In genomic region chr10:94035658-94036374, GRCm38 (mm10) we compare ENCODE assay signal across 8 mouse cellular contexts. TPM values are rescaled to one million over a fixed set of nuclear protein-coding genes. Genes with fewer than 3 reads are reported as not detected.
A peak's percentile ranks its signal among the peaks of the same experiment; 100 is the strongest.
DNase-seq lines count a peak whose midpoint lies in the region; ATAC-seq and TF ChIP-seq lines count a peak whose summit lies in the region.

TSS of gene Vezt (minus strand) at chr10:94035817.
TSS of gene Fgd6 (plus strand) at chr10:94036001.

- H3K4me3 ChIP-seq in CH12.LX (replicated peaks in 1 of 3; ENCODE audit: low read depth in 2 of 3, low read length in 2 of 3, poor library complexity in 1 of 3), result peak within 1 kb of the TSS; percentile 88 to 93 (median 93)
- H3K4me3 ChIP-seq in forebrain, embryonic 11.5 days (ENCODE audit: low read depth, low read length), result peak within 1 kb of the TSS; percentile 83
- H3K4me3 ChIP-seq in heart, embryonic 16.5 days (ENCODE audit: low read length), result peak within 1 kb of the TSS; percentile 77
- peak within 1 kb of the TSS; percentile 72 for H3K4me3 ChIP-seq in liver, embryonic 15.5 days (replicated peaks)
- H3K4me3 ChIP-seq in neural tube, embryonic 12.5 days, result peak within 1 kb of the TSS; percentile 86

- H3K36me3 ChIP-seq in CH12.LX (replicated peaks in 1 of 2; ENCODE audit: control insufficient read depth in 1 of 2, insufficient read depth in 1 of 2, low read length in 1 of 2), result peaks cover 0 to 19% of the 10 kb centered on the region in 2 experiments
- no peaks in the 10 kb centered on the region for H3K36me3 ChIP-seq in forebrain, embryonic 11.5 days (ENCODE audit: control insufficient read depth, insufficient read depth, low read length)
- no peaks in the 10 kb centered on the region for H3K36me3 ChIP-seq in heart, embryonic 16.5 days (ENCODE audit: control insufficient read depth, insufficient read depth)
- H3K36me3 ChIP-seq in liver, embryonic 15.5 days (replicated peaks), result no peaks in the 10 kb centered on the region
- H3K36me3 ChIP-seq in neural tube, embryonic 12.5 days, result peaks cover under 1% of the 10 kb centered on the region; the same call in 1 of the 2 replicates

- peak; percentile 99 for DNase-seq in CH12.LX (ENCODE audit: extremely low read depth)
- peak; percentile 100 for DNase-seq in c-Kit-positive CD71-positive TER-119-negative erythroid progenitor cells, embryonic 14.5 days (ENCODE audit: low read depth)
- DNase-seq in forebrain, embryonic 11.5 days (ENCODE audit: low spot score), result peak; percentile 100
- peak; percentile 99 for DNase-seq in kidney, postnatal 36 days
- DNase-seq in telencephalon, adult 2 months (ENCODE audit: low read depth, low spot score), result peak; percentile 99

- H3K9ac ChIP-seq in CH12.LX (ENCODE audit: insufficient read depth, low read depth), result peak within 1 kb of the TSS; percentile 83
- H3K9ac ChIP-seq in forebrain, embryonic 11.5 days (ENCODE audit: low read length), result peak within 1 kb of the TSS; percentile 85
- H3K9ac ChIP-seq in heart, embryonic 16.5 days (ENCODE audit: low read length), result peak within 1 kb of the TSS; percentile 84
- peak within 1 kb of the TSS; percentile 87 for H3K9ac ChIP-seq in liver, embryonic 15.5 days
- peak within 1 kb of the TSS; percentile 87 for H3K9ac ChIP-seq in neural tube, embryonic 12.5 days

- H3K9me3 ChIP-seq in CH12.LX (replicated peaks; ENCODE audit: low read length), result no peaks in the 10 kb centered on the region
- H3K9me3 ChIP-seq in forebrain, embryonic 11.5 days (ENCODE audit: control insufficient read depth, low read length), result no peaks in the 10 kb centered on the region
- H3K9me3 ChIP-seq in heart, embryonic 16.5 days (replicated peaks; ENCODE audit: control insufficient read depth, low read length), result no peaks in the 10 kb centered on the region
- no peaks in the 10 kb centered on the region for H3K9me3 ChIP-seq in liver, embryonic 15.5 days (replicated peaks)
- H3K9me3 ChIP-seq in neural tube, embryonic 12.5 days, result no peaks in the 10 kb centered on the region

- in situ Hi-C loops in CH12.LX (cut with MboI; ENCODE audit: low pct_ligation_motif_present, low pct_unique_long_range_greater_than_20kb, low sequenced_read_pairs), result loop anchor here (5.0 kb wide), 1 partner anchor 71 kb away; no protein-coding TSS in a partner anchor

- peak; percentile 85 for TF ChIP-seq RAD21 in CH12.LX (IDR thresholded peaks at IDR 0.05; ENCODE audit: low read depth, low read length)

- H3K4me2 ChIP-seq in CH12.LX (ENCODE audit: insufficient read depth, low read depth, poor library complexity, severe bottlenecking), result peak within 1 kb of the TSS; percentile 57
- H3K4me2 ChIP-seq in forebrain, embryonic 11.5 days (ENCODE audit: low read depth, low read length, severe bottlenecking), result peak within 1 kb of the TSS; percentile 66
- H3K4me2 ChIP-seq in heart, embryonic 16.5 days (ENCODE audit: low read depth, low read length), result peak within 1 kb of the TSS; percentile 74
- H3K4me2 ChIP-seq in liver, embryonic 15.5 days, result peak within 1 kb of the TSS; percentile 87
- peak within 1 kb of the TSS; percentile 70 for H3K4me2 ChIP-seq in neural tube, embryonic 12.5 days (replicated peaks)

- TF ChIP-seq EP300 in CH12.LX (IDR thresholded peaks at IDR 0.05; ENCODE audit: low read length), result no peak

- H3K27ac ChIP-seq in CH12.LX (ENCODE audit: insufficient read depth, low read depth), result peak within 1 kb of the TSS; percentile 21; the same call in 1 of the 2 replicates
- 0 out of 2 replicates have a peak within 1 kb of the TSS, but pooled peaks have one; percentile 37 for H3K27ac ChIP-seq in forebrain, embryonic 11.5 days (ENCODE audit: low read depth, low read length)
- peak within 1 kb of the TSS; percentile 86 for H3K27ac ChIP-seq in heart, embryonic 16.5 days (ENCODE audit: low read length)
- peak within 1 kb of the TSS; percentile 84 for H3K27ac ChIP-seq in liver, embryonic 15.5 days (replicated peaks)
- H3K27ac ChIP-seq in neural tube, embryonic 12.5 days, result peak within 1 kb of the TSS; percentile 62; the same call in 1 of the 2 replicates

- TF ChIP-seq POLR2A in CH12.LX (IDR thresholded peaks at IDR 0.05; ENCODE audit: low read depth, low read length), result peak; percentile 61; the same call in 1 of the 2 replicates

- H3K4me1 ChIP-seq in CH12.LX (ENCODE audit: control insufficient read depth in 1 of 2, insufficient read depth in 2 of 2), result peaks cover 0 to 38% of the 10 kb centered on the region in 2 experiments; a peak in 3 of 4 replicates
- H3K4me1 ChIP-seq in forebrain, embryonic 11.5 days (replicated peaks; ENCODE audit: control insufficient read depth, insufficient read depth, low read length), result peaks cover 6% of the 10 kb centered on the region; the same call in 1 of the 2 replicates
- peaks cover 13% of the 10 kb centered on the region for H3K4me1 ChIP-seq in heart, embryonic 16.5 days (ENCODE audit: control insufficient read depth, insufficient read depth, low read length)
- H3K4me1 ChIP-seq in liver, embryonic 15.5 days (replicated peaks), result peaks cover 35% of the 10 kb centered on the region
- H3K4me1 ChIP-seq in neural tube, embryonic 12.5 days, result peaks cover 15% of the 10 kb centered on the region

- under 1% methylated on average over 75 of the region's 77 CpGs for WGBS in forebrain, embryonic 11.5 days
- WGBS in heart, embryonic 16.5 days, result under 1% methylated on average over 77 of the region's 77 CpGs
- 0% methylated on average over 71 of the region's 77 CpGs for whole genome bisulfite sequencing in liver, embryonic 15.5 days (ENCODE audit: insufficient replicate concordance)
- WGBS in neural tube, embryonic 12.5 days, result under 1% methylated on average over 77 of the region's 77 CpGs

- peaks cover 63% of the 10 kb centered on the region for H3K79me2 ChIP-seq in CH12.LX (replicated peaks; ENCODE audit: control insufficient read depth, extremely low read depth, insufficient read depth, poor library complexity, severe bottlenecking)

- peak in 1 of 2 experiments; percentile 89; a peak in 2 of 4 replicates for TF ChIP-seq CTCF in CH12.LX (conservative IDR thresholded peaks at IDR 0.05 in 1 of 2, IDR thresholded peaks at IDR 0.05 in 1 of 2; ENCODE audit: low read depth in 2 of 2, low read length in 2 of 2)

- ATAC-seq in forebrain, embryonic 11.5 days (replicated peaks; ENCODE audit: low FRiP score), result peak; percentile 99
- ATAC-seq in heart, embryonic 16.5 days (replicated peaks; ENCODE audit: extremely low read depth, insufficient read depth, low FRiP score), result peak; percentile 99
- ATAC-seq in liver, embryonic 15.5 days (ENCODE audit: insufficient read depth), result peak; percentile 96
- ATAC-seq in neural tube, embryonic 12.5 days (ENCODE audit: low FRiP score, low read depth), result peak; percentile 98

- H3K27me3 ChIP-seq in CH12.LX (replicated peaks), result no peaks in the 10 kb centered on the region
- H3K27me3 ChIP-seq in forebrain, embryonic 11.5 days (ENCODE audit: control insufficient read depth, insufficient read depth, low read length), result no peaks in the 10 kb centered on the region
- no peaks in the 10 kb centered on the region for H3K27me3 ChIP-seq in heart, embryonic 16.5 days (ENCODE audit: control insufficient read depth, insufficient read depth, low read length)
- no peaks in the 10 kb centered on the region for H3K27me3 ChIP-seq in liver, embryonic 15.5 days
- H3K27me3 ChIP-seq in neural tube, embryonic 12.5 days (replicated peaks), result no peaks in the 10 kb centered on the region

- dilution Hi-C loops in CH12.LX (cut with MboI; ENCODE audit: extremely low pct_ligation_motif_present, extremely low pct_unique_long_range_greater_than_20kb, low sequenced_read_pairs), result no loop called here

TF ChIP-seq in CH12.LX, 34 proteins besides CTCF, POLR2A, EP300 and RAD21 (continues in another document):
- 0 out of 2 replicates have a peak, but pooled peaks have one; percentile 0 for TF ChIP-seq TBP (conservative IDR thresholded peaks at IDR 0.05; ENCODE audit: low read depth, low read length)
- TF ChIP-seq KAT2A (IDR thresholded peaks at IDR 0.05; ENCODE audit: insufficient replicate concordance, low read length), result peak; percentile 92; the same call in 1 of the 2 replicates
- TF ChIP-seq MYC (IDR thresholded peaks at IDR 0.05; ENCODE audit: low read depth, low read length), result no peak
- no peak for TF ChIP-seq USF2 (conservative IDR thresholded peaks at IDR 0.05; ENCODE audit: low read depth, low read length)
- no peak for TF ChIP-seq POLR2AphosphoS2 (IDR thresholded peaks at IDR 0.05; ENCODE audit: low read depth, low read length)
- peak; percentile 55; the same call in 1 of the 2 replicates for TF ChIP-seq ZMIZ1 (IDR thresholded peaks at IDR 0.05; ENCODE audit: low read depth, low read length)
- 0 out of 2 replicates have a peak, but pooled peaks have one; percentile 7 for TF ChIP-seq ZNF384 (IDR thresholded peaks at IDR 0.05; ENCODE audit: low read depth, low read length)
- peak; percentile 73; the same call in 1 of the 2 replicates for TF ChIP-seq UBTF (IDR thresholded peaks at IDR 0.05; ENCODE audit: low read depth, low read length)
- no peak for TF ChIP-seq MAFK (IDR thresholded peaks at IDR 0.05; ENCODE audit: insufficient replicate concordance, low read length)
- TF ChIP-seq MAX (IDR thresholded peaks at IDR 0.05; ENCODE audit: low read length), result peak; percentile 66; the same call in 1 of the 2 replicates
- no peak for TF ChIP-seq PAX5 (IDR thresholded peaks at IDR 0.05; ENCODE audit: low read length)
- peak; percentile 67; the same call in 1 of the 2 replicates for TF ChIP-seq NELFE (IDR thresholded peaks at IDR 0.05; ENCODE audit: low read depth, low read length)
- peak; percentile 85 for TF ChIP-seq CHD2 (IDR thresholded peaks at IDR 0.05; ENCODE audit: low read length)
- TF ChIP-seq CHD1 (IDR thresholded peaks at IDR 0.05; ENCODE audit: low read depth, low read length), result no peak

RNA-seq across cellular contexts. Expression of gene Vezt, which starts in this region (rescaled TPM):
- total RNA-seq in CH12.LX (2012; rRNA removed) (18.0 and 18.8 TPM in 2 replicates), CH12.LX (2014; rRNA removed) (17.2 and 18.4 TPM in 2 replicates)
- polyA plus RNA-seq in CH12.LX (2012; ENCODE audit: insufficient read length, low read depth), result 21.2 and 26.5 TPM in 2 replicates
- polyA plus RNA-seq in forebrain, embryonic 11.5 days (2014; fragmentation: Nextera tagmentation; extraction: Ambion mirVana), result 39.6 and 46.6 TPM in 2 replicates
- 21.3 and 22.5 TPM in 2 replicates for polyA plus RNA-seq in heart, embryonic 16.5 days (2015; fragmentation: Nextera tagmentation; extraction: Ambion mirVana)
- polyA plus RNA-seq in liver, embryonic 15.5 days (2015; fragmentation: Nextera tagmentation; extraction: Ambion mirVana), result 11.8 and 12.9 TPM in 2 replicates
- polyA plus RNA-seq in neural tube, embryonic 12.5 days (2016; fragmentation: Nextera tagmentation; extraction: Ambion mirVana), result 47.9 and 56.2 TPM in 2 replicates

RNA-seq across cellular contexts. Expression of gene Fgd6, which starts in this region (rescaled TPM):
- total RNA-seq in CH12.LX (2012; rRNA removed) (5.0 and 7.2 TPM in 2 replicates), CH12.LX (2014; rRNA removed) (3.0 and 3.3 TPM in 2 replicates)
- 4.7 and 5.0 TPM in 2 replicates for polyA plus RNA-seq in CH12.LX (2012; ENCODE audit: insufficient read length, low read depth)
- polyA plus RNA-seq in forebrain, embryonic 11.5 days (2014; fragmentation: Nextera tagmentation; extraction: Ambion mirVana), result 4.3 and 4.4 TPM in 2 replicates
- 2.2 and 2.5 TPM in 2 replicates for polyA plus RNA-seq in heart, embryonic 16.5 days (2015; fragmentation: Nextera tagmentation; extraction: Ambion mirVana)
- polyA plus RNA-seq in liver, embryonic 15.5 days (2015; fragmentation: Nextera tagmentation; extraction: Ambion mirVana), result 2.8 and 3.2 TPM in 2 replicates
- 4.0 and 4.1 TPM in 2 replicates for polyA plus RNA-seq in neural tube, embryonic 12.5 days (2016; fragmentation: Nextera tagmentation; extraction: Ambion mirVana)

Comparison
In these comparisons a context has a peak if more than half of its experiments do, and no peak if none do; other contexts are left out.
1. Peak in every context shown above with its lines: DNase-seq, ATAC-seq, H3K4me3 ChIP-seq and H3K27ac ChIP-seq.
2. H3K27ac ChIP-seq: peak in every context shown above with its lines; median percentile 86 in heart, embryonic 16.5 days; 84 in liver, embryonic 15.5 days; 62 in neural tube, embryonic 12.5 days; 37 in forebrain, embryonic 11.5 days; 21 in CH12.LX.